Mouse (Mus musculus) CH12.LX (cell line): ENCODE results near the gene Ece2. TPM values are rescaled to one million over a fixed set of nuclear protein-coding genes. Genes with fewer than 3 reads are reported as not detected.
"Not testable (repeated sequence)": the region's sequence is repeated elsewhere in the genome, so short reads cannot be mapped to it uniquely, and the experiment has no call there.

ENCODE experiments used
- DNase-seq: peaks from one replicate; pipeline ENCODE4 v3.0.0-alpha.2; 2013; ENCODE audit errors: extremely low read depth
- H3K27ac ChIP-seq: 2 replicates; pipeline ENCODE4 v1.5.1; 2012; ENCODE audit warnings: low read depth, mild to moderate bottlenecking, control low read depth, moderate library complexity; ENCODE audit not compliant: insufficient read depth
- H3K27me3 ChIP-seq: replicated peaks from 2 replicates; pipeline ENCODE3; 2012; ENCODE audit warnings: inconsistent platforms
- H3K36me3 ChIP-seq, 2 experiments: replicated peaks in 1 of 2; 2 replicates each; pipeline versions ENCODE3 to v1.6.1; 2012; ENCODE audit warnings: inconsistent platforms in 1 of 2, low read length in 1 of 2, mild to moderate bottlenecking in 1 of 2, mixed read lengths in 1 of 2, moderate library complexity in 1 of 2; ENCODE audit not compliant: control insufficient read depth in 1 of 2, insufficient read depth in 1 of 2
- H3K4me1 ChIP-seq, 2 experiments: 2 replicates each; pipeline ENCODE4 v1.6.1; 2012; ENCODE audit warnings: inconsistent platforms in 1 of 2, moderate library complexity in 1 of 2; ENCODE audit not compliant: insufficient read depth in 2 of 2, control insufficient read depth in 1 of 2
- H3K4me2 ChIP-seq: 2 replicates; pipeline ENCODE4 v1.6.1; 2012; ENCODE audit warnings: low read depth, mild to moderate bottlenecking, control low read depth; ENCODE audit not compliant: poor library complexity, insufficient read depth, severe bottlenecking
- H3K4me3 ChIP-seq, 3 experiments: fragments of 150-350 bp in 1 of 3; sonication (generic) in 1 of 3; replicated peaks in 1 of 3; 2 replicates each; pipeline versions ENCODE3 to v1.5.1; 2011 to 2012; ENCODE audit warnings: low read depth in 2 of 3, low read length in 2 of 3, mild to moderate bottlenecking in 2 of 3, moderate library complexity in 2 of 3, control low read depth in 1 of 3, improper control_type of control experiment in 1 of 3, inconsistent platforms in 1 of 3, mixed read lengths in 1 of 3; ENCODE audit not compliant: poor library complexity in 1 of 3
- H3K79me2 ChIP-seq: replicated peaks from 2 replicates; pipeline ENCODE4 v1.6.1; 2012; ENCODE audit warnings: mild to moderate bottlenecking, moderate library complexity; ENCODE audit not compliant: control insufficient read depth, poor library complexity, insufficient read depth, severe bottlenecking; ENCODE audit errors: extremely low read depth
- H3K9ac ChIP-seq: 2 replicates; pipeline ENCODE4 v1.6.1; 2012; ENCODE audit warnings: low read depth, mild to moderate bottlenecking, control low read depth, moderate library complexity; ENCODE audit not compliant: insufficient read depth
- H3K9me3 ChIP-seq: replicated peaks from 2 replicates; pipeline ENCODE3; 2012; ENCODE audit warnings: low read length, inconsistent platforms, mixed read lengths
- BHLHE40 ChIP-seq: IDR thresholded peaks from 2 replicates; pipeline ENCODE4 v1.6.1; 2011; ENCODE audit warnings: mild to moderate bottlenecking, low read depth, low read length, improper control_type of control experiment
- E2F4 ChIP-seq: IDR thresholded peaks from 2 replicates; pipeline ENCODE4 v1.6.1; 2011; ENCODE audit warnings: low read depth, low read length, improper control_type of control experiment; ENCODE audit not compliant: insufficient replicate concordance
- ETS1 ChIP-seq: conservative IDR thresholded peaks from 2 replicates; pipeline ENCODE4 v1.6.1; 2012; ENCODE audit warnings: low read depth, mild to moderate bottlenecking, inconsistent platforms, low read length, improper control_type of control experiment, moderate library complexity
- HCFC1 ChIP-seq: IDR thresholded peaks from 2 replicates; pipeline ENCODE4 v1.6.1; 2012; ENCODE audit warnings: low read depth, mild to moderate bottlenecking, inconsistent platforms, low read length, improper control_type of control experiment
- IRF4 ChIP-seq: IDR thresholded peaks from 2 replicates; pipeline ENCODE4 v1.6.1; 2014; ENCODE audit warnings: low read depth, mild to moderate bottlenecking, inconsistent platforms, low read length, improper control_type of control experiment
- KAT2A ChIP-seq: IDR thresholded peaks from 2 replicates; pipeline ENCODE4 v1.6.1; 2012; ENCODE audit warnings: low read length, improper control_type of control experiment, inconsistent platforms; ENCODE audit not compliant: insufficient replicate concordance
- MAX ChIP-seq: IDR thresholded peaks from 2 replicates; pipeline ENCODE4 v1.6.1; 2011; ENCODE audit warnings: low read length, improper control_type of control experiment
- MEF2A ChIP-seq: IDR thresholded peaks from 2 replicates; pipeline ENCODE4 v1.6.1; 2014; ENCODE audit warnings: low read depth, mild to moderate bottlenecking, inconsistent platforms, low read length, improper control_type of control experiment, borderline replicate concordance
- MYC ChIP-seq: IDR thresholded peaks from 2 replicates; pipeline ENCODE4 v1.6.1; 2011; ENCODE audit warnings: low read depth, mild to moderate bottlenecking, improper control_type of control experiment, low read length
- NELFE ChIP-seq: IDR thresholded peaks from 2 replicates; pipeline ENCODE4 v1.6.1; 2011; ENCODE audit warnings: low read depth, low read length, improper control_type of control experiment
- PAX5 ChIP-seq: IDR thresholded peaks from 2 replicates; pipeline ENCODE4 v1.6.1; 2012; ENCODE audit warnings: low read length, inconsistent platforms, mixed read lengths
- POLR2AphosphoS2 ChIP-seq: IDR thresholded peaks from 2 replicates; pipeline ENCODE4 v1.6.1; 2011; ENCODE audit warnings: low read depth, low read length, improper control_type of control experiment
- SMC3 ChIP-seq: IDR thresholded peaks from 2 replicates; pipeline ENCODE4 v1.6.1; 2011; ENCODE audit warnings: low read depth, low read length, improper control_type of control experiment
- TBP ChIP-seq: conservative IDR thresholded peaks from 2 replicates; pipeline ENCODE4 v1.6.1; 2011; ENCODE audit warnings: low read depth, low read length, improper control_type of control experiment
- TCF12 ChIP-seq: IDR thresholded peaks from 2 replicates; pipeline ENCODE4 v1.6.1; 2014; ENCODE audit warnings: low read depth, mild to moderate bottlenecking, inconsistent platforms, low read length, improper control_type of control experiment
- USF2 ChIP-seq: conservative IDR thresholded peaks from 2 replicates; pipeline ENCODE4 v1.6.1; 2011; ENCODE audit warnings: low read depth, low read length, improper control_type of control experiment
- ZC3H11A ChIP-seq: IDR thresholded peaks from 2 replicates; pipeline ENCODE4 v1.6.1; 2012; ENCODE audit warnings: low read depth, mild to moderate bottlenecking, inconsistent platforms, low read length, improper control_type of control experiment
- ZMIZ1 ChIP-seq: IDR thresholded peaks from 2 replicates; pipeline ENCODE4 v1.6.1; 2012; ENCODE audit warnings: low read depth, mild to moderate bottlenecking, inconsistent platforms, low read length, improper control_type of control experiment
- dilution Hi-C: fragments of 300-500 bp; cut with MboI; formaldehyde crosslinking; loops from 2 replicates; pipeline ENCODE4 v1.14.3; 2020; ENCODE audit warnings: low sequenced_read_pairs; ENCODE audit not compliant: extremely low pct_unique_long_range_greater_than_20kb, extremely low pct_ligation_motif_present
- in situ Hi-C: fragments of 300-500 bp; cut with MboI; formaldehyde crosslinking; loops from 3 replicates; pipeline ENCODE4 v1.14.3; 2019; ENCODE audit warnings: low sequenced_read_pairs, low pct_ligation_motif_present, low pct_unique_long_range_greater_than_20kb, mixed read lengths
- polyA plus RNA-seq: library from polyadenylated mRNA; unstranded; fragments of >175 nt; gene quantifications from 2 replicates; pipeline ENCODE4 v1.2.1, GENCODE M21; 2012; ENCODE audit warnings: low read depth; ENCODE audit not compliant: insufficient read length
- total RNA-seq, 2 experiments: library from RNA; depleted of rRNA; stranded (reverse); fragments of 300-350 nt in 1 of 2; fragments of >200 nt in 1 of 2; gene quantifications; 2 replicates each; pipeline ENCODE4 v1.2.3; 2012 to 2014

Gene Ece2
- total and polyA plus RNA-seq, 3 experiments: 0.17 to 0.34 (median 0.26) TPM

- no peak overlapping the region for H3K27ac ChIP-seq
These were observed 28.0 kb downstream of the Ece2 start for GRCm38 (mm10) chr16:20657661-20658060.

GRCm38 (mm10) chr16:20668013-20668412 lies 38.4 kb downstream of the Ece2 start, which contains the start of gene Eif4g1:
Eif4g1 (plus strand) TSS chr16:20668313.
- in situ Hi-C loops, H3K9me3 ChIP-seq, H3K4me3 ChIP-seq, DNase-seq, H3K4me1 ChIP-seq, H3K79me2 ChIP-seq, H3K27me3 ChIP-seq, H3K27ac ChIP-seq, dilution Hi-C loops, H3K9ac ChIP-seq, H3K4me2 ChIP-seq: not testable (repeated sequence)
- peaks cover 12 to 31% of the 10 kb centered on the region in 2 experiments for H3K36me3 ChIP-seq

More at GRCm38 (mm10) chr16:20657661-20658060, 28.0 kb downstream of the Ece2 start:
- no peaks in the 10 kb centered on the region for H3K9me3 ChIP-seq
- no peak overlapping the region for H3K4me2 ChIP-seq
- dilution Hi-C loops: no loop called here
- H3K4me1 ChIP-seq: peaks cover 2 to 8% of the 10 kb centered on the region in 2 experiments; a peak in 3 of 4 replicates
- TF ChIP-seq ETS1 (no peak), TCF12 (no peak), NELFE (no peak), ZC3H11A (no peak), TBP (no peak), USF2 (no peak), MEF2A (no peak), SMC3 (no peak), HCFC1 (no peak), MYC (no peak), PAX5 (no peak), E2F4 (no peak), ZMIZ1 (no peak), IRF4 (no peak), MAX (no peak), KAT2A (no peak), BHLHE40 (no peak), POLR2AphosphoS2 (no peak)
- TF ChIP-seq, all 38 proteins: peak for 0
- no peaks in the 10 kb centered on the region for H3K27me3 ChIP-seq
- peaks cover 12% of the 10 kb centered on the region for H3K79me2 ChIP-seq
- DNase-seq: no peak
- peaks cover 78 to 92% of the 10 kb centered on the region in 2 experiments for H3K36me3 ChIP-seq
- in situ Hi-C loops: no loop called here
- H3K4me3 ChIP-seq: no peak overlapping the region
- no peak overlapping the region for H3K9ac ChIP-seq
